Mouse (Mus musculus): ENCODE measurements around the gene Zfp428.

DNA sequence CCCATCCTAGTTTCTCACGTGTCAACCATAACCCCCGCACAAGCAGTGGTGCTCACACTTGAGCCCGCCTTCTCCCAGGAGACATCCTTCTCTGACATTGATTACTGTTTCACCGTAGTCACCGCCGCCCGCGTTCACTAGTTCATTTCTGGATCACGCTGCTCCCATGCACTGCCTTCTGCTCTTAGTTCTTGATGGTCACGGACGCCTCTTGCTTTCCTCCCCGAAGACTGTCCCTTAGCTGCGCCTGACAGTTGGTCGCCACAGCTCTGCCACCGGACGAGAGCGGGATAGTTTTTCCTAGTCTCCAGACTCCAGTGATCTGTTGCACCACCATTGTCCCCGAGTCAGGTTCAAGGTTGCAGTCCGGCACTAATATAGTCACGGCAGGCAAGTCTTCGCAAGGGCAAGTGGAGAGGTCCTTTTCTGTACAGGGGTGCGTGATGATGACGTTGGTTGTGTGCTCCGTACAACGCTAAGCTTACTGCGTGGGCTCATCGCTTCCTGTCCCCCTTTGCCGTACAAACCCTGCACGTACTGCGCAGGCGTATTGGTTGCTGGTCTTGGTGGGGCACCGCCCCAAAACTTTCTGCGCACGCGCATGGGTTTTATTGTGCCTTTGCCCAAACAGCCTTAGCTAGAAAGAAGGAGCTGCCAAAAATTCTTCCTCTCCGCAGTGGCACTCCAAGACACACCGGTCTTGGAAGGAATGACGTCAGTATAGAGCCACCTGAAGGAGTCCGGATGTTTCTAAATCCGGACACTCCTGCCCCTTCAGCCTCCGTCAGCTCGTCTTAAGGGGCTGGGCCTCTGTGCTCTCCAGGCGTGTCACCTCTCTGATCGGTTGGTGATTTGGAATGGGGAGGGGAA lies 23.5 kb downstream of the Zfp428 start, which contains the start of gene Irgq:
- TF ChIP-seq CTCF (IDR thresholded peaks at IDR 0.05; ENCODE audit: low read depth) = no peak
- 0 out of 2 replicates have a peak, but pooled peaks have one; percentile 74 for TF ChIP-seq EP300 (IDR thresholded peaks at IDR 0.05; ENCODE audit: low read depth)

All from heart, postnatal 0 days (tissue).